Mouse (Mus musculus) erythroblast, embryonic 14.5 days (primary cell): Measurements from ENCODE around the gene Tbl3. TPM values are rescaled to one million over a fixed set of nuclear protein-coding genes. Genes with fewer than 3 reads are reported as not detected.

Experiments
- H3K27me3 ChIP-seq: 2 replicates; pipeline ENCODE4 v1.6.1; 2012; ENCODE audit warnings: inconsistent platforms; ENCODE audit not compliant: control insufficient read depth
- H3K36me3 ChIP-seq: 2 replicates; pipeline ENCODE4 v1.6.1; 2012; ENCODE audit warnings: mild to moderate bottlenecking, inconsistent platforms; ENCODE audit not compliant: control insufficient read depth
- H3K4me1 ChIP-seq: 2 replicates; pipeline ENCODE4 v1.6.1; 2012; ENCODE audit warnings: inconsistent platforms; ENCODE audit not compliant: control insufficient read depth
- H3K4me3 ChIP-seq: replicated peaks from 2 replicates; pipeline ENCODE3; 2012; ENCODE audit warnings: moderate library complexity, mild to moderate bottlenecking, inconsistent platforms
- H3K9me3 ChIP-seq: 2 replicates; pipeline ENCODE4 v1.6.1; 2012; ENCODE audit warnings: low read length, inconsistent platforms, mixed read lengths; ENCODE audit not compliant: control insufficient read depth
- GATA1 ChIP-seq: IDR thresholded peaks from 2 replicates; pipeline ENCODE4 v1.6.1; 2012; ENCODE audit warnings: low read length, inconsistent platforms, mixed read lengths
- TAL1 ChIP-seq: IDR thresholded peaks from 3 replicates; pipeline ENCODE4 v1.6.1; 2012; ENCODE audit warnings: low read length, inconsistent platforms, mixed read lengths
- polyA plus RNA-seq: library from polyadenylated mRNA; stranded (reverse); fragments of >175 nt; gene quantifications from 2 replicates; pipeline ENCODE4 v1.2.3, GENCODE M21; 2012

Tbl3 gene
- polyA plus RNA-seq, 1 experiment, result 1.1 TPM

GRCm38 (mm10) chr17:24739926-24740325 lies 32.5 kb upstream of the Tbl3 start:
- Histone ChIP-seq H3K9me3 (no peaks in the 10 kb centered on the region), H3K4me3 (no peak overlapping the region), H3K4me1 (peaks cover 41% of the 10 kb centered on the region), H3K36me3 (peaks cover 25% of the 10 kb centered on the region), H3K27me3 (no peaks in the 10 kb centered on the region)
- TF ChIP-seq GATA1 (no peak), TAL1 (no peak)

- Histone ChIP-seq H3K4me3 (no peak overlapping the region), H3K4me1 (peaks cover 40% of the 10 kb centered on the region), H3K9me3 (no peaks in the 10 kb centered on the region)
Measured at GRCm38 (mm10) chr17:24738238-24738637, 30.8 kb upstream of the Tbl3 start.

DNA sequence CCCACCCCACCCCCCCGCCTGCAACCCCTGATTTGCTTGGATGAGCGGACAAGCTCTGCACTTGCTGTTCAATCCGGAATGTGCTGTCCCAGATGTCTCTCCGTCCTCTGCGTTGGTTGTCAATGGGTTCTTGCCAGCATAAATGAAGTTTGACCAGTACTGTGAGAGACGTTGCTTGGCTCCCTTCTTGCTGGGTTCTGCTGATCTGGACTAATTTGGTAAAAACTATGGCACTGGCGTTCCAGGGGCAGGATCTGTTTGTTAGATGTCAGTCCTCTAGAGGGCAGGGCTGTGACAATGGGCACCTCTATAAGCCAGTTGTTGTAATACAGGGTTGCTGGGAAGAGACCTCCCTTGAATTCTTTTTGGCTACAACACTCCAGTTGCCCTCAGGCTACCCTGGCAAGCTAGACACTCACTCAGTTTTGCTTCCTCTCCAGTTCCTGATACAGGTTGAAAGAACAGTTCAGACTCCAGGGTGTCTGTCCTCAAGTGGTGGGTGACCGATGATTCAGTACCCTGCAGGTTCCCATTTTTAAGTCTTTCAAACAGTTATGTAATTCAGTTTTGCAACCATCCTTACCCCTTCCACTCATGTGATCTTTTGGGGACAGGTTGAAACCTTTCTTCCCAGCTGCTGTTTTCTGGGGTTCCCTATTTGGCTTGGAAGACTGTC lies 29.8 kb upstream of the Tbl3 start:
- Histone ChIP-seq H3K4me1 (peaks cover 40% of the 10 kb centered on the region), H3K4me3 (peak overlapping the region; percentile 87), H3K36me3 (peaks cover 23% of the 10 kb centered on the region), H3K27me3 (no peaks in the 10 kb centered on the region), H3K9me3 (no peaks in the 10 kb centered on the region)
- TF ChIP-seq TAL1 (no peak), GATA1 (no peak)

More at GRCm38 (mm10) chr17:24738238-24738637, 30.8 kb upstream of the Tbl3 start:
- H3K27me3 ChIP-seq, result no peaks in the 10 kb centered on the region
- TF ChIP-seq GATA1 (no peak), TAL1 (no peak)
- peaks cover 25% of the 10 kb centered on the region for H3K36me3 ChIP-seq

GRCm38 (mm10) chr17:24736330-24737051 lies 29.0 kb upstream of the Tbl3 start, which contains the start of gene Msrb1:
TSS of gene Msrb1 (plus strand) at chr17:24736642.
- Histone ChIP-seq H3K4me1 (peaks cover 40% of the 10 kb centered on the region), H3K9me3 (no peaks in the 10 kb centered on the region), H3K27me3 (no peaks in the 10 kb centered on the region), H3K36me3 (peaks cover 18% of the 10 kb centered on the region), H3K4me3 (peak within 1 kb of the TSS; percentile 87)
- TF ChIP-seq TAL1, result no peak
- no peak for TF ChIP-seq GATA1

- no peaks in the 10 kb centered on the region for H3K9me3 ChIP-seq
- H3K4me1 ChIP-seq, result peaks cover 40% of the 10 kb centered on the region
- H3K4me3 ChIP-seq, result peak overlapping the region; percentile 87
- no peak for TF ChIP-seq GATA1
- TF ChIP-seq TAL1, result no peak
- peaks cover 12% of the 10 kb centered on the region for H3K36me3 ChIP-seq
- H3K27me3 ChIP-seq, result no peaks in the 10 kb centered on the region
Measured at GRCm38 (mm10) chr17:24735446-24735845, 28.0 kb upstream of the Tbl3 start.

- TF ChIP-seq GATA1 (no peak), TAL1 (no peak)
- Histone ChIP-seq H3K36me3 (peaks cover 4% of the 10 kb centered on the region), H3K4me3 (no peak overlapping the region), H3K27me3 (no peaks in the 10 kb centered on the region), H3K4me1 (peaks cover 37% of the 10 kb centered on the region), H3K9me3 (no peaks in the 10 kb centered on the region)
Measured at GRCm38 (mm10) chr17:24734513-24734912, 27.1 kb upstream of the Tbl3 start.

- peaks cover 34% of the 10 kb centered on the region for H3K4me1 ChIP-seq
- H3K36me3 ChIP-seq, result no peaks in the 10 kb centered on the region
- no peaks in the 10 kb centered on the region for H3K27me3 ChIP-seq
- TF ChIP-seq GATA1, result no peak
- no peak for TF ChIP-seq TAL1
- H3K9me3 ChIP-seq, result no peaks in the 10 kb centered on the region
- no peak overlapping the region for H3K4me3 ChIP-seq
Measured at GRCm38 (mm10) chr17:24733434-24734050, 26.1 kb upstream of the Tbl3 start.

DNA sequence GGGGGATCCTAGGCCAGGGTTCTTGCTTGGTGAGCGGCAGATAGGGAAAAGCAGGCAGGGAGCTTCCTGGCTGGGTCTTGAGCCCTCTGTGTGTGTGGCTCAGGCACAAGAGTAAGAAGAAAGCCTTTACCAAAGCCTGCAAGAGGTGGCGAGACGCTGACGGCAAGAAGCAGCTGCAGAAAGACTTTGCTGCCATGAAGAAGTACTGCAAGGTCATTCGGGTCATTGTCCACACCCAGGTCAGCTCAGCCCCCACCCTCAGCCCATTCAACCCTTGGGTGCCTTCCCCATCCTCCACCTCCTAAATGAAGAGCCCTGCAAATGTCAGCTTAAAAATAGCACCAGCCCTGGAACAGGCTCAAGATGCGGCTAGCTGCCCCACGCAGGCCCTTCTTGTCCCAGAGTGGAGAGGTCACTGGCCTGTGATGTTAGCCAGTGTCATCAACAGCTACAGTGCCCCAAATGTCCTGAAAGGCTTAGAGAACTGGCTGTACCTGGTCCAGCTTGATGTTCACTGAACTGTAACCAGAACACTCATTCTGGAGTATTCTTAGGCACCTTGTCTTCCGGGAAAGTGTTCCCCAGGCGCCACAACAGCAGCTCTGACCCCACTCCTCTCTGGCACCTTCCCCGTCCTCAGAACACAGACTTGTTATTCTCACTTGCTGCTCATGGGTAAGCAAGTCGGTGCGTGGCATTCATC lies 24.9 kb upstream of the Tbl3 start:
- TF ChIP-seq GATA1 (no peak), TAL1 (no peak)
- Histone ChIP-seq H3K27me3 (peaks cover 6% of the 10 kb centered on the region), H3K4me3 (no peak overlapping the region), H3K4me1 (peaks cover 26% of the 10 kb centered on the region), H3K9me3 (no peaks in the 10 kb centered on the region), H3K36me3 (no peaks in the 10 kb centered on the region)

- no peak overlapping the region for H3K4me3 ChIP-seq
- H3K9me3 ChIP-seq, result no peaks in the 10 kb centered on the region
- H3K36me3 ChIP-seq, result no peaks in the 10 kb centered on the region
- H3K27me3 ChIP-seq, result peaks cover 6% of the 10 kb centered on the region
- TF ChIP-seq TAL1 (no peak), GATA1 (no peak)
- peaks cover 19% of the 10 kb centered on the region for H3K4me1 ChIP-seq
Measured at GRCm38 (mm10) chr17:24730787-24731186, 23.3 kb upstream of the Tbl3 start.
